Mouse (Mus musculus) G1E (cell line): ENCODE results near the gene Rabep1. TPM values are rescaled to one million over a fixed set of nuclear protein-coding genes. Genes with fewer than 3 reads are reported as not detected.

ENCODE experiments used
- ATAC-seq: 2 replicates; pipeline ENCODE4 v1.8.0; 2016; ENCODE audit warnings: mild to moderate bottlenecking; ENCODE audit not compliant: insufficient number of reproducible peaks, poor library complexity, low FRiP score, severe bottlenecking; ENCODE audit errors: extremely low read depth
- DNase-seq: peaks from one replicate; pipeline ENCODE4 v3.0.0; 2012; ENCODE audit warnings: low spot score
- H3K27me3 ChIP-seq: 2 replicates; pipeline ENCODE4 v1.6.1; 2012; ENCODE audit warnings: mild to moderate bottlenecking, low read length, inconsistent platforms; ENCODE audit not compliant: insufficient read depth
- H3K36me3 ChIP-seq: replicated peaks from 2 replicates; pipeline ENCODE3; 2012; ENCODE audit warnings: mild to moderate bottlenecking, inconsistent platforms
- H3K4me1 ChIP-seq: 2 replicates; pipeline ENCODE4 v1.6.1; 2012; ENCODE audit warnings: low read depth, low read length, inconsistent platforms, mixed read lengths; ENCODE audit not compliant: insufficient read depth
- H3K4me3 ChIP-seq: 2 replicates; pipeline ENCODE4 v1.5.1; 2012; ENCODE audit warnings: low read depth, mild to moderate bottlenecking, inconsistent platforms, low read length, moderate library complexity, mixed read lengths
- H3K9me3 ChIP-seq: replicated peaks from 2 replicates; pipeline ENCODE4 v1.6.1; 2012; ENCODE audit warnings: inconsistent platforms
- CTCF ChIP-seq: IDR thresholded peaks from 2 replicates; pipeline ENCODE4 v1.5.1; 2012; ENCODE audit warnings: low read depth, low read length, inconsistent platforms, mixed read lengths
- GATA1 ChIP-seq: IDR thresholded peaks from 2 replicates; pipeline ENCODE4 v1.6.1; 2012; ENCODE audit warnings: borderline replicate concordance, low read length, inconsistent platforms, mixed read lengths
- GATA2 ChIP-seq: IDR thresholded peaks from 2 replicates; pipeline ENCODE4 v1.6.1; 2012; ENCODE audit warnings: low read depth, low read length, inconsistent platforms, borderline replicate concordance
- POLR2AphosphoS5 ChIP-seq: IDR thresholded peaks from 2 replicates; pipeline ENCODE4 v1.6.1; 2012; ENCODE audit warnings: low read depth, low read length, inconsistent platforms; ENCODE audit not compliant: insufficient replicate concordance
- TAL1 ChIP-seq: conservative IDR thresholded peaks from 2 replicates; pipeline ENCODE4 v1.6.1; 2012; ENCODE audit warnings: low read depth, low read length, inconsistent platforms, mixed read lengths
- polyA plus RNA-seq: library from polyadenylated mRNA; stranded (reverse); fragments of >175 nt; gene quantifications from 2 replicates; pipeline ENCODE4 v1.2.3, GENCODE M21; 2012
- total RNA-seq, 2 experiments: library from RNA; stranded (forward) in 1 of 2; stranded (reverse) in 1 of 2; fragments of 200-1000 nt in 1 of 2; fragments of >200 nt in 1 of 2; fragmentation: Nextera tagmentation in 1 of 2; gene quantifications; 2 replicates each; pipeline ENCODE4 v1.2.3; 2014 to 2017

Rabep1 gene
- total and polyA plus RNA-seq, 3 experiments: 18.1 to 111 (median 50.1) TPM

- TF ChIP-seq CTCF: no peak
- no peak for TF ChIP-seq GATA1
- no peak for TF ChIP-seq GATA2
- TF ChIP-seq POLR2AphosphoS5: no peak
- TF ChIP-seq TAL1: no peak
- peaks cover 8% of the 10 kb centered on the region; the same call in 1 of the 2 replicates for H3K4me1 ChIP-seq
- H3K36me3 ChIP-seq: peaks cover 92% of the 10 kb centered on the region
- H3K9me3 ChIP-seq: no peaks in the 10 kb centered on the region
- no peaks in the 10 kb centered on the region for H3K27me3 ChIP-seq
- ATAC-seq (no peak), DNase-seq (no peak)
- H3K4me3 ChIP-seq: no peak overlapping the region
Measured at GRCm38 (mm10) chr11:70942596-70942995, 98.0 kb downstream of the Rabep1 start.

DNA sequence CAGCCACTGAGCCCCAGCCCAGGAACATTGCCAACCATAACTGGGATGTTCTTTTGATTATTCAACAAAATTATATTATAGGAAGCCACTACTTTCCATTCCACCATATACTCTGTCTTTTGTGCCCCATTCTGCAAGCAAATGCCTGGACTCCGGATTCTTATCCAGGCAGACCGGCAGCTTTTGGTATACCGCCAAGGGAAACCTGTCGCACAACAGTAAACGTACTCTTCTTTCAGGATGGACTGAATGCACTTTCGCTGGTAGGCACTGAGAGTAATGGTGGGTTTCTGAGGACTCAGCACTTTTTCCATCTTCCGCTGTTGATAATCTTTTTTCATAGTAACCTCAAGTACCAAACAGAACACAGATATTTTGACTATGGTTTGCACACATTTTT, 99.1 kb downstream of the Rabep1 start:
- peaks cover 4% of the 10 kb centered on the region; the same call in 1 of the 2 replicates for H3K4me1 ChIP-seq
- H3K27me3 ChIP-seq: no peaks in the 10 kb centered on the region
- ATAC-seq: no peak
- TF ChIP-seq CTCF: no peak
- TF ChIP-seq GATA1: no peak
- TF ChIP-seq TAL1: no peak
- no peak for TF ChIP-seq POLR2AphosphoS5
- TF ChIP-seq GATA2: no peak
- H3K4me3 ChIP-seq: no peak overlapping the region
- no peaks in the 10 kb centered on the region for H3K9me3 ChIP-seq
- DNase-seq: no peak
- peaks cover 94% of the 10 kb centered on the region for H3K36me3 ChIP-seq

GRCm38 (mm10) chr11:70944935-70945817, 100.6 kb downstream of the Rabep1 start:
- H3K36me3 ChIP-seq: peaks cover 94% of the 10 kb centered on the region
- no peaks in the 10 kb centered on the region for H3K9me3 ChIP-seq
- TF ChIP-seq GATA1 (no peak), CTCF (no peak), POLR2AphosphoS5 (no peak), GATA2 (no peak), TAL1 (no peak)
- peaks cover 4% of the 10 kb centered on the region; the same call in 1 of the 2 replicates for H3K4me1 ChIP-seq
- ATAC-seq: no peak
- no peak for DNase-seq
- H3K4me3 ChIP-seq: no peak overlapping the region
- no peaks in the 10 kb centered on the region for H3K27me3 ChIP-seq

DNA sequence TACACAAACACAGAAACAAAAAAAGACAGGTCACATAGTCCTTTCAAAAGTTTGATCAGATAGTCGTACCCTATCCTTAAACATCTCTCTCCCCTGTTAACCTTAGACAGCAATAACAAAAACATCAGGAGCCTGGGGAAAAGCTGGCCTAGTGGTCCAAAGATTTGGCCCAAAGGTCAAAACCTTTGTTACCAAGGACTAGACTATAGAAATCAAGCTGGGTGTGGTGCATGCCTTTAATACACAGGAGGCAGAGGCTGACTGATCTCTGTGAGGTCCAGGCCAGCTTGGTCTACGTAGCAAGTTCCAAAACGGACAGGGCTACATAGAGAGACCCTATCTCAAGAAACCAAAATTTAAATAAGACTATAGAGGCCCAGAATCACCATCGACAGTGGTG, 110.1 kb downstream of the Rabep1 start:
- no peak for TF ChIP-seq GATA1
- TF ChIP-seq CTCF: no peak
- no peak for TF ChIP-seq GATA2
- TF ChIP-seq POLR2AphosphoS5: no peak
- no peak for TF ChIP-seq TAL1
- Histone ChIP-seq H3K27me3 (no peaks in the 10 kb centered on the region), H3K9me3 (no peaks in the 10 kb centered on the region), H3K4me1 (peaks cover 2% of the 10 kb centered on the region; the same call in 1 of the 2 replicates), H3K4me3 (no peak overlapping the region), H3K36me3 (peaks cover 96% of the 10 kb centered on the region)
- no peak for DNase-seq
- no peak for ATAC-seq

GRCm38 (mm10) chr11:70960786-70961554, 116.4 kb downstream of the Rabep1 start:
- DNase-seq (no peak), ATAC-seq (peak; percentile 34; the same call in 1 of the 2 replicates)
- Histone ChIP-seq H3K9me3 (no peaks in the 10 kb centered on the region), H3K4me3 (no peak overlapping the region), H3K36me3 (peaks cover 96% of the 10 kb centered on the region), H3K4me1 (peaks cover 20% of the 10 kb centered on the region), H3K27me3 (no peaks in the 10 kb centered on the region)
- no peak for TF ChIP-seq CTCF
- peak; percentile 33; the same call in 1 of the 2 replicates for TF ChIP-seq TAL1
- TF ChIP-seq GATA1: no peak
- no peak for TF ChIP-seq POLR2AphosphoS5
- no peak for TF ChIP-seq GATA2

- Histone ChIP-seq H3K4me3 (no peak overlapping the region), H3K9me3 (no peaks in the 10 kb centered on the region), H3K4me1 (peaks cover 27% of the 10 kb centered on the region), H3K36me3 (peaks cover 80% of the 10 kb centered on the region), H3K27me3 (no peaks in the 10 kb centered on the region)
- no peak for ATAC-seq
- no peak for DNase-seq
- TF ChIP-seq TAL1: no peak
- no peak for TF ChIP-seq GATA1
- no peak for TF ChIP-seq POLR2AphosphoS5
- TF ChIP-seq CTCF: no peak
Measured at GRCm38 (mm10) chr11:70964222-70964907, 119.8 kb downstream of the Rabep1 start.
